Mouse (Mus musculus) ES-Bruce4 (cell line): ENCODE measurements around the gene Cebpb. TPM values are rescaled to one million over a fixed set of nuclear protein-coding genes. Genes with fewer than 3 reads are reported as not detected.

Experiments
- H3K27ac ChIP-seq: 2 replicates; pipeline ENCODE4 v1.5.1; 2012; ENCODE audit warnings: low read length, inconsistent platforms; ENCODE audit not compliant: insufficient read depth
- H3K27me3 ChIP-seq: 2 replicates; pipeline ENCODE4 v1.6.1; 2012; ENCODE audit warnings: mild to moderate bottlenecking, low read length, inconsistent platforms; ENCODE audit not compliant: control insufficient read depth, poor library complexity, insufficient read depth, severe bottlenecking
- H3K36me3 ChIP-seq: 2 replicates; pipeline ENCODE4 v1.6.1; 2012; ENCODE audit warnings: inconsistent platforms, mild to moderate bottlenecking, low read length, moderate library complexity; ENCODE audit not compliant: control insufficient read depth, poor library complexity, insufficient read depth, severe bottlenecking
- H3K4me1 ChIP-seq: one replicate; pipeline ENCODE4 v1.8.1; 2011; ENCODE audit warnings: low read length; ENCODE audit not compliant: control insufficient read depth, insufficient read depth
- H3K4me3 ChIP-seq: 2 replicates; pipeline ENCODE4 v1.5.1; 2011; ENCODE audit warnings: low read depth, mild to moderate bottlenecking, low read length
- H3K9ac ChIP-seq: 2 replicates; pipeline ENCODE4 v1.6.1; 2012; ENCODE audit warnings: low read depth, mild to moderate bottlenecking, inconsistent platforms; ENCODE audit not compliant: poor library complexity, severe bottlenecking
- H3K9me3 ChIP-seq: replicated peaks from 2 replicates; pipeline ENCODE4 v1.6.1; 2012; ENCODE audit warnings: mild to moderate bottlenecking, low read length, inconsistent platforms; ENCODE audit not compliant: control insufficient read depth, poor library complexity, insufficient read depth, severe bottlenecking
- CTCF ChIP-seq: IDR thresholded peaks from one replicate; pipeline ENCODE4 v1.8.1; 2011; ENCODE audit warnings: low read depth, low read length
- EP300 ChIP-seq: IDR thresholded peaks from 2 replicates; pipeline ENCODE4 v1.6.1; 2011; ENCODE audit warnings: low read depth, low read length; ENCODE audit not compliant: insufficient read depth
- POLR2A ChIP-seq: IDR thresholded peaks from one replicate; pipeline ENCODE4 v1.8.1; 2011; ENCODE audit warnings: low read length; ENCODE audit not compliant: insufficient read depth
- polyA plus RNA-seq: library from polyadenylated mRNA; stranded (reverse); fragments of >200 nt; gene quantifications from 2 replicates; pipeline ENCODE4 v1.2.4, GENCODE M21; 2011; ENCODE audit warnings: low read depth; ENCODE audit not compliant: missing spikeins, insufficient read depth, insufficient read length

Cebpb gene
- polyA plus RNA-seq, 1 experiment, result 9.2 TPM

GRCm38 (mm10) chr2:167661270-167662203 is 27.2 kb upstream of the Cebpb start, which contains the start of gene Gm20431:
Gm20431 (minus strand) TSS chr2:167661496.
- Histone ChIP-seq H3K27me3 (no peaks in the 10 kb centered on the region), H3K9ac (peak within 1 kb of the TSS; percentile 82), H3K4me1 (peaks cover 4% of the 10 kb centered on the region), H3K4me3 (peak within 1 kb of the TSS; percentile 76), H3K36me3 (no peaks in the 10 kb centered on the region), H3K27ac (no peak within 1 kb of the TSS), H3K9me3 (no peaks in the 10 kb centered on the region)
- TF ChIP-seq CTCF (no peak), POLR2A (no peak), EP300 (no peak)

- no peak overlapping the region for H3K27ac ChIP-seq
- no peak for TF ChIP-seq EP300
- no peak for TF ChIP-seq CTCF
- no peak for TF ChIP-seq POLR2A
- no peaks in the 10 kb centered on the region for H3K27me3 ChIP-seq
- no peaks in the 10 kb centered on the region for H3K36me3 ChIP-seq
- peaks cover 4% of the 10 kb centered on the region for H3K4me1 ChIP-seq
- H3K4me3 ChIP-seq, result no peak overlapping the region
- H3K9ac ChIP-seq, result no peak overlapping the region
- no peaks in the 10 kb centered on the region for H3K9me3 ChIP-seq
Observed at GRCm38 (mm10) chr2:167662713-167663112, 26.0 kb upstream of the Cebpb start.

GRCm38 (mm10) chr2:167665972-167666713 is 22.6 kb upstream of the Cebpb start:
- Histone ChIP-seq H3K9ac (no peak overlapping the region), H3K4me1 (no peaks in the 10 kb centered on the region), H3K27me3 (no peaks in the 10 kb centered on the region), H3K27ac (no peak overlapping the region), H3K4me3 (no peak overlapping the region), H3K36me3 (no peaks in the 10 kb centered on the region), H3K9me3 (no peaks in the 10 kb centered on the region)
- no peak for TF ChIP-seq POLR2A
- TF ChIP-seq CTCF, result no peak
- TF ChIP-seq EP300, result no peak

- Histone ChIP-seq H3K4me1 (peaks cover 3% of the 10 kb centered on the region), H3K9ac (no peak overlapping the region), H3K9me3 (no peaks in the 10 kb centered on the region), H3K27ac (no peak overlapping the region), H3K27me3 (no peaks in the 10 kb centered on the region), H3K4me3 (no peak overlapping the region), H3K36me3 (no peaks in the 10 kb centered on the region)
- TF ChIP-seq POLR2A, result no peak
- no peak for TF ChIP-seq CTCF
- TF ChIP-seq EP300, result no peak
Observed at GRCm38 (mm10) chr2:167668426-167668825, 20.3 kb upstream of the Cebpb start.

- Histone ChIP-seq H3K4me1 (peaks cover 3% of the 10 kb centered on the region), H3K36me3 (no peaks in the 10 kb centered on the region), H3K9ac (no peak overlapping the region), H3K27ac (no peak overlapping the region), H3K4me3 (no peak overlapping the region), H3K9me3 (no peaks in the 10 kb centered on the region), H3K27me3 (no peaks in the 10 kb centered on the region)
- no peak for TF ChIP-seq POLR2A
- TF ChIP-seq CTCF, result no peak
- TF ChIP-seq EP300, result no peak
Observed at GRCm38 (mm10) chr2:167669398-167669797, 19.3 kb upstream of the Cebpb start.
